Mouse (Mus musculus): Measurements from ENCODE around the gene Neu2.

GRCm38 (mm10) chr1:87624826-87625225 lies 115.1 kb downstream of the Neu2 start:
- TF ChIP-seq CTCF (IDR thresholded peaks at IDR 0.05; ENCODE audit: borderline replicate concordance, insufficient read depth, low read depth, low read length): no peak
- TF ChIP-seq POLR2A (IDR thresholded peaks at IDR 0.05; ENCODE audit: borderline replicate concordance, insufficient read depth, low read length): no peak
